Mouse (Mus musculus) heart, embryonic 15.5 days (tissue): ENCODE results near the gene Scgb1b18. TPM values are rescaled to one million over a fixed set of nuclear protein-coding genes. Genes with fewer than 3 reads are reported as not detected.
"Not testable (repeated sequence)": the region's sequence is repeated elsewhere in the genome, so short reads cannot be mapped to it uniquely, and the experiment has no call there.

Experiments
- ATAC-seq: fragments of 200-750 bp; cut with Nextera tagmentation; replicated peaks from 2 replicates; pipeline ENCODE4 v1.8.0; 2017; ENCODE audit warnings: low read depth, moderate TSS enrichment; ENCODE audit not compliant: insufficient number of reproducible peaks, insufficient read depth, low FRiP score
- H3K27ac ChIP-seq: fragments of 300-500 bp; sonication (generic); 2 replicates; pipeline ENCODE4 v1.5.1; 2015; ENCODE audit warnings: mild to moderate bottlenecking, inconsistent platforms
- H3K27me3 ChIP-seq: fragments of 300-500 bp; sonication (generic); 2 replicates; pipeline ENCODE4 v1.6.1; 2015; ENCODE audit warnings: inconsistent platforms
- H3K36me3 ChIP-seq: fragments of 300-500 bp; sonication (generic); 2 replicates; pipeline ENCODE4 v1.6.1; 2015; ENCODE audit warnings: mild to moderate bottlenecking, inconsistent platforms
- H3K4me1 ChIP-seq: fragments of 300-500 bp; sonication (generic); replicated peaks from 2 replicates; pipeline ENCODE4 v1.6.1; 2015; ENCODE audit warnings: inconsistent platforms
- H3K4me2 ChIP-seq: fragments of 300-500 bp; sonication (generic); 2 replicates; pipeline ENCODE4 v1.6.1; 2015; ENCODE audit warnings: inconsistent platforms, mild to moderate bottlenecking, moderate library complexity
- H3K4me3 ChIP-seq: fragments of 300-500 bp; sonication (generic); 2 replicates; pipeline ENCODE4 v1.5.1; 2015; ENCODE audit warnings: mild to moderate bottlenecking, inconsistent platforms
- H3K9ac ChIP-seq: fragments of 300-500 bp; sonication (generic); 2 replicates; pipeline ENCODE4 v1.6.1; 2015; ENCODE audit warnings: mild to moderate bottlenecking, inconsistent platforms
- H3K9me3 ChIP-seq: fragments of 300-500 bp; sonication (generic); replicated peaks from 2 replicates; pipeline ENCODE4 v1.6.1; 2016; ENCODE audit warnings: inconsistent platforms
- WGBS: fragments of 180-500 bp; shearing (Covaris S2); methylation state at CpG from one replicate; pipeline ENCODE4 v1.1.7; 2015; ENCODE audit warnings: mixed read lengths; 5-methylcytosine and 5-hydroxymethylcytosine counted together
- polyA plus RNA-seq: library from polyadenylated mRNA; unstranded; fragments of >200 nt; fragmentation: Nextera tagmentation; extraction: Ambion mirVana; gene quantifications from 2 replicates; pipeline ENCODE4 v1.2.1, GENCODE M21; 2015

Scgb1b18 gene
- polyA plus RNA-seq = not detected in 2 replicates

DNA sequence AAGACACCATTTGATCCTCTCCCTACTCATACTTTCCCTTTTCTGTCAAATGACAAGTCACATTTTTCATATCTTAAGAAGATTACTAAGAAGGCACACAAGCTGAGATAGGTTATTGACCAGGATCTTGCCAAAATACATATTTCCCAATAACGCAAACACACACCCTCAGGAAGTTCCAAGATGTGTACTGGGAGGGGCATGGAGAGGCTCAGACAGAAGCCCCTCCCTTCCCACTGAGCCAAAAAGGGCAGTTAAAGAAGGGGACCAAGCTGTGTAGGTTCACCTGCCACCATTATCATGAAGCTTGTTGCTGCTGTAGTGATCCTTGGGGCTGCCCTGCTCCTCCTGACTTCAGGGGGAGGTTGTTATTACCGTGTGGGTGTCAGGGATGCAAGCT lies at the start of gene Scgb1b18:
Gene Scgb1b18, plus strand, starts transcription at position 301 of the 400 bp plus-strand sequence.
- not testable (repeated sequence) for H3K9me3 ChIP-seq, H3K4me2 ChIP-seq, H3K4me1 ChIP-seq, ATAC-seq, H3K9ac ChIP-seq, H3K27me3 ChIP-seq, H3K27ac ChIP-seq, H3K36me3 ChIP-seq, H3K4me3 ChIP-seq
- no CpG with 5 or more reads among the region's 2 CpGs for WGBS

DNA sequence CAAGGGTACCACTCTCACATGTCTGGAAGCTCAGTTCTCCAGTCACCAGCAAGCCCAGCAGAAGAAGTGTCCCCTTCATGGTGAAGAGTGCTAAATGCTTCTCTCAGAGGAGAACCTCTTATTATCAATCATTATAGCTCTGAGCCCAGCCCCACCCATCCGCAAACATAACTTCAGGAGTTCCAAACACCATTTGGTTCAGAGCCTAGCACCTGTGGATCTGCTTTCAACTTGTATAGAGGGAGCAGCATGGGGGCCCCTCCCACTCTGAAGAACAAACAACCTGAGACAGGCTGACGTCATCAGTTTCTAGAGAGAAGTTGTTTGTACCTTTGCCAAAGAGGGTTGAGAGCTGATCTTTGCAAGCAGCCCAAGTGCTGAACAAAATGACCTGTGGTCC lies 11.6 kb upstream of the Scgb1b18 start, which contains the start of gene Scgb2b18:
Gene Scgb2b18, minus strand, starts transcription at position 101 of the 400 bp plus-strand sequence.
- not testable (repeated sequence) for H3K4me1 ChIP-seq, H3K9ac ChIP-seq, H3K4me2 ChIP-seq, H3K36me3 ChIP-seq, H3K4me3 ChIP-seq, ATAC-seq, H3K27ac ChIP-seq, H3K27me3 ChIP-seq, H3K9me3 ChIP-seq
- WGBS = 72% methylated on average over 2 of the region's 2 CpGs

Other genes with a start within 250 kb of the Scgb1b18 start
- gene Scgb2b17, start 129.0 kb upstream of the Scgb1b18 start, polyA plus RNA-seq = not detected in 2 replicates
- not detected in 2 replicates for gene Scgb1b17, start 122.1 kb upstream of the Scgb1b18 start, polyA plus RNA-seq
- gene Scgb2b18, start 11.7 kb upstream of the Scgb1b18 start, polyA plus RNA-seq = not detected in 2 replicates
- not detected in 2 replicates for gene Scgb2b19, start 94.8 kb downstream of the Scgb1b18 start, polyA plus RNA-seq
- gene Scgb1b19, start 101.7 kb downstream of the Scgb1b18 start, polyA plus RNA-seq = not detected in 2 replicates
- not detected in 2 replicates for gene Scgb2b20, start 180.8 kb downstream of the Scgb1b18 start, polyA plus RNA-seq
- not detected in 2 replicates for gene Scgb1b20, start 187.7 kb downstream of the Scgb1b18 start, polyA plus RNA-seq